Mouse (Mus musculus): Measurements from ENCODE around the gene Ptx4. TPM values are rescaled to one million over a fixed set of nuclear protein-coding genes. Genes with fewer than 3 reads are reported as not detected.

Gene Ptx4
- 1 to 10 TPM; 2.2 to 6.1 TPM for total RNA-seq (2021)
- long read RNA-seq, experiment 1, partial matches to known transcripts: 1 of 1 reads
- long read RNA-seq, experiment 1, other reads (novel, unspliced or antisense): 0 of 1 reads
- long read RNA-seq, experiment 2, partial matches to known transcripts: 0 of 2 reads
- long read RNA-seq, experiment 2, other reads (novel, unspliced or antisense): 0 of 2 reads

DNA sequence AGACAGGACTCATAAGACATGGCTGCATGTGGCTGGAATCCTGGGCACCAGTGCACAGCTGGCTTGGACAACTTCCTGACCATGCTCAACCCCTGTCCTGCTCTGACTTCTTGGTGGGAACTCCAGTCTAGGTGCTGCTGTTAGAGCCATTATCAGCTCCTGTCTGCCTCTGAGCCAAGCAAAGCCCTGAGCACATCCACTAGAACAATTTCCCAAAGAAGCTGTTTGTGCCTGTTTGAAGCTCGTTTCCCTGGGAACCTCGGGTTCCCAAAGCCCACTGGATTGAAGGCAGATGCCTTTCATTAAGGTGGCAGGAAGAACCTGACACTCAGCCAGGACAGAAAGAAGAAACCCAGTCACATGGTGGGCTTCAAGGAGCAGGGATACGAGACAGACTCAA is at the start of gene Ptx4:
Gene Ptx4, plus strand, starts transcription at position 355 of the 400 bp plus-strand sequence.
- Histone ChIP-seq H3K4me3 (peak within 1 kb of the TSS; percentile 43), H3K27ac (peak within 1 kb of the TSS; percentile 66)
- DNase-seq: no peak
- TF ChIP-seq CTCF (IDR thresholded peaks at IDR 0.05): no peak
- intact Hi-C loops (cut with DNase I): no loop called here

DNA sequence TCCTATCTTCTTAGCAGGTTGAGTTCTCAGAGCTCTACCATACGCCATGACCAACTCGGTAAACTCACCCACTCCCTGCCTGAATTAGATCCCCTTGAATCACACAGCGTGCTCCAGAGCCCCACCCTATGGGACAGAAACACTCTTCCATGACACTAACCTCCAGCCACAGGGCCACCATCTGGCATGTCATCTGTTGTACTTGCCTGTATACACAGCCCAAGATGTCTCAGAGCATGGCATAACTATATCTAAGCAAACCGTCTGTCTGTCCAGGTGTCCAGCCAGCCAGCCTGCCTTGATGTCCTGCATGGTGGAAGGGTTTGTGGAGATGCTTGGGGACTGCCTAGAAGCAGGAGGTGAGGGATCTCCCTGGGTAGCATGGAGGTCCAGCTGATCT is 43.7 kb upstream of the Ptx4 start:
- Histone ChIP-seq H3K27ac (peak overlapping the region; percentile 95), H3K4me3 (peak overlapping the region; percentile 72)
- intact Hi-C loops (cut with DNase I): no loop called here
- TF ChIP-seq CTCF (IDR thresholded peaks at IDR 0.05): no peak
- no peak for DNase-seq

GRCm38 (mm10) chr17:25077771-25078372 is 42.7 kb upstream of the Ptx4 start:
- peak overlapping the region; percentile 72 for H3K4me3 ChIP-seq
- peak; percentile 81 for DNase-seq
- intact Hi-C loops (cut with DNase I): no loop called here
- TF ChIP-seq CTCF (IDR thresholded peaks at IDR 0.05): no peak
- peak overlapping the region; percentile 95 for H3K27ac ChIP-seq

DNA sequence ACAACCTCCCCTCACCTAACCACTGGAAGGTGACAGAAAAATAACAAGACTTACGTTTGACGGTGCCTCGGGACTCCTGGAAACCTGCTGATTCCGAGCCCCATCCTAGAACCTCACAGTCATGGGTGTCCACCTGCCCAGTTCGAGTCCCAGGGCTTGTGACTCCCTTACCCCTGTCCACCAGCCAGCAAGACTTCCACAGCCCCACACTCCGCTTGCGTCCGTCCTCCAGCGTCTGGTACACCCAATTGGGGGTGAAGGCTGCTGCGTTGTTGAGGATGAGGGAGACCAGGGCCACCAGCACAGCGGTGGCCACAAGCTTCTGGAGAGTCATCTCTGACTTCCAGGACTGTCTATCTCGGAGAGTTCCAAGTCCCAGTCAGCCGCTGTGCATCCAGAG is 40.4 kb upstream of the Ptx4 start:
- TF ChIP-seq CTCF (IDR thresholded peaks at IDR 0.05): no peak
- intact Hi-C loops (cut with DNase I): loop anchor here (2.0 kb wide), 1 partner anchor 13 kb away; no protein-coding TSS in a partner anchor
- H3K4me3 ChIP-seq: peak overlapping the region; percentile 72

DNA sequence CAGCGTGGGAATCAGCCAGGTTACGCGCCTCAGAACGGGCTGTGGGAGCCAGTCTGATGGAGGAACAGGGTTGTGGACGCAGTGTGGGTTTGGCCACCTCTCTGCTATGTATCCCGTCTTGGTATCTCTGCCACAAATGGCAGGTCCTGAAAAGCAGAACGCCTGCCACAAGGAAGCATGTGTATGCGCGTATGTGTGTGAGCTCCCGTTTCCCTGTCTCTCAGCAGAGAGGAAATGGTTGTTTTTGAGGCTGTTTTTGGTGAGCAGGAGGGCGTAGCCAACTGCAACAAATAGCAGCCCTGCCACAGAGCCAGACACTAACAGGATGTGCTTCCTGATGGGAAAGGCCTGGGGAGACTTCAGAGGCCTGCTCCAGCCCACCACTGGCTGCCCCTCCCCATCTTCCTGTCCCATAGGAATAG is 39.6 kb upstream of the Ptx4 start:
- intact Hi-C loops (cut with DNase I): loop anchor here (2.0 kb wide), 1 partner anchor 14 kb away; no protein-coding TSS in a partner anchor
- TF ChIP-seq CTCF (IDR thresholded peaks at IDR 0.05): no peak
- peak; percentile 73 for DNase-seq
- H3K27ac ChIP-seq: peak overlapping the region; percentile 95
- peak overlapping the region; percentile 72 for H3K4me3 ChIP-seq

More for the DNA sequence above, 40.4 kb upstream of the Ptx4 start:
- peak overlapping the region; percentile 95 for H3K27ac ChIP-seq
- no peak for DNase-seq

DNA sequence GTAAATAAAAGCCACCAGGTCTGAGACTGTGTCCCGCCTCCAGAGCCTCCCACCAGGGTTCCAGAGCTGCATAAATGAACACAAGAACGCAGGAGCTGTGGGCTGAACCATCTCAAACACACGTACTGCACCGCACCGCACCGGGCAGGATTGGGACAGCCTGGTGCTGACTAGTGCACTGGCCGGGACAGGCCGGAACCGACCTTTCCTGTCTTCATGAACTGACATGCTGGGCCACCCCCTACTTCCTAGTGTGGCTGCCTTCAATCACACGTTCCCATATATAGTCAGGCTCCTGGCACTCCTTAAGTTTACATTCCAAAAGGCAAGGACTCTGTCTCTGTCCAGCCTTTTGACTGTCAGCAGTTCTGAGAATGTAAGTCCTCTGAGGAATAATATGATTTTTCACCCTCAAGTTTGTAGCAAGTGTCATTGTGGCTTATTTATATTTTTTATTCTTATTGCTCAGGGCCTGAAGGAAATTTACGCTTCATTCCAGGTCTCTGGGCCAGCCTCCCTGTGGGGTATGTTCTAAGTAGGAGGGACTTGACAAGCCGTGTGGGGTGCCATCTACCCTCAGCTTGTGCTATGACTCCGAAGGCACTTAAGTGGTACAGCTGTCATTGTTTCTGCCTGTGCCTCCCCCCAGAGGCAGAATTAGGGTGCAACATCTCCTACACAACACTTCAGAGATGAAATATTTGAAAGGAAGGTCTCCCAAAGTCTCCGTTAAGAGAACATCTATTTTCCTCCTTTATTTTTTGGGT is 38.3 kb upstream of the Ptx4 start:
- intact Hi-C loops (cut with DNase I): loop anchor here (2.0 kb wide), 1 partner anchor 141 kb away; no protein-coding TSS in a partner anchor
- H3K4me3 ChIP-seq: peak overlapping the region; percentile 72
- peak; percentile 32 for DNase-seq

GRCm38 (mm10) chr17:25082887-25083286 is 37.7 kb upstream of the Ptx4 start:
- intact Hi-C loops (cut with DNase I): loop anchor here (2.0 kb wide), 1 partner anchor 142 kb away; no protein-coding TSS in a partner anchor
- Histone ChIP-seq H3K27ac (peak overlapping the region; percentile 95), H3K4me3 (peak overlapping the region; percentile 34)
- no peak for DNase-seq
- no peak for TF ChIP-seq CTCF (IDR thresholded peaks at IDR 0.05)

More for the DNA sequence above, 38.3 kb upstream of the Ptx4 start:
- peak; percentile 50 for TF ChIP-seq CTCF (IDR thresholded peaks at IDR 0.05)
- peak overlapping the region; percentile 95 for H3K27ac ChIP-seq

GRCm38 (mm10) chr17:25083444-25083931 is 37.1 kb upstream of the Ptx4 start, which contains the start of gene Tmem204:
Gene Tmem204, minus strand, starts transcription at chr17:25083591.
- DNase-seq: peak; percentile 80
- peak; percentile 60 for TF ChIP-seq CTCF (IDR thresholded peaks at IDR 0.05)
- intact Hi-C loops (cut with DNase I): loop anchor here (2.0 kb wide), 1 partner anchor 143 kb away; no protein-coding TSS in a partner anchor
- Histone ChIP-seq H3K4me3 (peak within 1 kb of the TSS; percentile 72), H3K27ac (peak within 1 kb of the TSS; percentile 95)

GRCm38 (mm10) chr17:25084835-25085385 is 35.6 kb upstream of the Ptx4 start:
- DNase-seq: peak; percentile 80
- TF ChIP-seq CTCF (IDR thresholded peaks at IDR 0.05): peak; percentile 52
- intact Hi-C loops (cut with DNase I): no loop called here
- peak overlapping the region; percentile 95 for H3K27ac ChIP-seq
- H3K4me3 ChIP-seq: no peak overlapping the region

GRCm38 (mm10) chr17:25086724-25087123 is 33.8 kb upstream of the Ptx4 start:
- H3K4me3 ChIP-seq: no peak overlapping the region
- peak overlapping the region; percentile 35; the same call in 1 of the 2 replicates for H3K27ac ChIP-seq
- TF ChIP-seq CTCF (IDR thresholded peaks at IDR 0.05): no peak
- intact Hi-C loops (cut with DNase I): no loop called here
- DNase-seq: no peak

DNA sequence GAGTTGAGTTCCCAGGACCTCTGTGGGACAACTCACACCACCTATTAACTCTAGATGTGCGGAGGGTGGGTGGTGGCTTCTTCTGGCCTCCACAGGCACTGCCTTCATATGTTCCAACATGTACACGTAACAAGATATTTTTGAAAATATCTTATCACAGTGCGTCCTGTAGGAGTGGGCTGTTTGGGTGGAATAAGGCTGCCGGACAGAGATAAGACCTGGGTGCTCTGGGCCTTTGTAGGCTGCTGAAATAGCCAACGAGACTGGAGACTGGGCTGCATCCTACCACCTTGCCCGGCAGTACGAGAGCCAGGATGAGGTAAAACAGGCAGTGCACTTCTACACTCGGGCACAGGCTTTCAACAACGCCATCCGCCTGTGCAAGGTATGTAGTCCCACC is 31.4 kb upstream of the Ptx4 start:
- H3K27ac ChIP-seq: no peak overlapping the region
- intact Hi-C loops (cut with DNase I): no loop called here
- H3K4me3 ChIP-seq: no peak overlapping the region
- DNase-seq: no peak
- no peak; the same call in 1 of the 2 replicates for TF ChIP-seq CTCF (IDR thresholded peaks at IDR 0.05)

DNA sequence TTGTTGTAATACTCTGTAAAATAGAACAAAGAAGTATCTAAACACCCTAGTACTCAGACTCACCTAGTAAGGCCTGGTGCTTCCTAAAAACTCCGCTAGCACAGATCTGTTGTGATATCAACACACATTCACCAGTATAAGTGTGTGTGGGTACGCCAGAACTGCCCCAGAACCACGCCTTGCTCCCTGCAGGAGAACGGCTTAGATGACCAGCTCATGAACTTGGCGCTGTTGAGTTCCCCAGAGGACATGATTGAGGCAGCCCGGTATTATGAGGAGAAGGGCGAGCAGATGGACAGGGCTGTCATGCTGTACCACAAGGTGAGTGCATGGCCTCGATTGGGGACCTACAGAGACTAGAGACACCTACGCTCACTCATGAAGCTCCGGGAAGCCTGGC is 30.1 kb upstream of the Ptx4 start:
- no peak for DNase-seq
- H3K4me3 ChIP-seq: no peak overlapping the region
- H3K27ac ChIP-seq: no peak overlapping the region
- intact Hi-C loops (cut with DNase I): no loop called here
- no peak for TF ChIP-seq CTCF (IDR thresholded peaks at IDR 0.05)
